Mouse (Mus musculus): Measurements from ENCODE around the gene Gm48552. TPM values are rescaled to one million over a fixed set of nuclear protein-coding genes. Genes with fewer than 3 reads are reported as not detected.

Gm48552 gene
- total and polyA plus RNA-seq, 3 experiments = 0.89 to 1.2 TPM; not detected in 1

Other genes starting within 250 kb of the Gm48552 start
Only the 30 nearest of the 34 such genes appear.
- gene Eef2, start 212.4 kb upstream of the Gm48552 start, total RNA-seq (2012; rRNA removed) = 2,850 and 2,863 TPM in 2 replicates
- gene Eef2, start 212.4 kb upstream of the Gm48552 start, polyA plus RNA-seq (2012; ENCODE audit: insufficient read depth in 1 of 2, insufficient read length in 2 of 2, low read depth in 1 of 2, low replicate concordance in 2 of 2, missing spikeins in 1 of 2) = 1,000 to 10,000 TPM; 3,442 to 4,586 TPM
- 42.3 and 49.2 TPM in 2 replicates for gene Dapk3, start 206.0 kb upstream of the Gm48552 start, total RNA-seq (2012; rRNA removed)
- gene Dapk3, start 206.0 kb upstream of the Gm48552 start, polyA plus RNA-seq (2012; ENCODE audit: insufficient read depth in 1 of 2, insufficient read length in 2 of 2, low read depth in 1 of 2, low replicate concordance in 2 of 2, missing spikeins in 1 of 2) = 10 to 100 TPM in 1 of 2 experiments, not detected in 1; 79.1 TPM
- 0.13 and 0.31 TPM in 2 replicates for gene 4930442H23Rik, start 205.2 kb upstream of the Gm48552 start, total RNA-seq (2012; rRNA removed)
- gene 4930442H23Rik, start 205.2 kb upstream of the Gm48552 start, polyA plus RNA-seq (2012; ENCODE audit: insufficient read depth in 1 of 2, insufficient read length in 2 of 2, low read depth in 1 of 2, low replicate concordance in 2 of 2, missing spikeins in 1 of 2) = under 1 TPM in 1 of 2 experiments, not detected in 1; 0.42 TPM
- gene Nmrk2, start 187.0 kb upstream of the Gm48552 start, total RNA-seq (2012; rRNA removed) = not detected in 2 replicates
- not detected for gene Nmrk2, start 187.0 kb upstream of the Gm48552 start, polyA plus RNA-seq (2012; ENCODE audit: insufficient read depth in 1 of 2, insufficient read length in 2 of 2, low read depth in 1 of 2, low replicate concordance in 2 of 2, missing spikeins in 1 of 2)
- 0.19 and 0.20 TPM in 2 replicates for gene Atcay, start 158.2 kb upstream of the Gm48552 start, total RNA-seq (2012; rRNA removed)
- gene Atcay, start 158.2 kb upstream of the Gm48552 start, polyA plus RNA-seq (2012; ENCODE audit: insufficient read depth in 1 of 2, insufficient read length in 2 of 2, low read depth in 1 of 2, low replicate concordance in 2 of 2, missing spikeins in 1 of 2) = under 1 TPM in 1 of 2 experiments, not detected in 1; 0.33 TPM
- gene Zfr2, start 155.8 kb upstream of the Gm48552 start, total RNA-seq (2012; rRNA removed) = 0.39 and 0.81 TPM in 2 replicates
- 1 to 10 TPM in 1 of 2 experiments, not detected in 1; 1.4 TPM for gene Zfr2, start 155.8 kb upstream of the Gm48552 start, polyA plus RNA-seq (2012; ENCODE audit: insufficient read depth in 1 of 2, insufficient read length in 2 of 2, low read depth in 1 of 2, low replicate concordance in 2 of 2, missing spikeins in 1 of 2)
- 0.10 and 0.23 TPM in 2 replicates for gene Matk, start 136.1 kb upstream of the Gm48552 start, total RNA-seq (2012; rRNA removed)
- gene Matk, start 136.1 kb upstream of the Gm48552 start, polyA plus RNA-seq (2012; ENCODE audit: insufficient read depth in 1 of 2, insufficient read length in 2 of 2, low read depth in 1 of 2, low replicate concordance in 2 of 2, missing spikeins in 1 of 2) = 1 to 10 TPM in 1 of 2 experiments, not detected in 1; 1.0 TPM
- 137 and 150 TPM in 2 replicates for gene Mrpl54, start 122.1 kb upstream of the Gm48552 start, total RNA-seq (2012; rRNA removed)
- gene Mrpl54, start 122.1 kb upstream of the Gm48552 start, polyA plus RNA-seq (2012; ENCODE audit: insufficient read depth in 1 of 2, insufficient read length in 2 of 2, low read depth in 1 of 2, low replicate concordance in 2 of 2, missing spikeins in 1 of 2) = 100 to 1,000 TPM; 157 to 421 TPM
- 68.9 and 81.3 TPM in 2 replicates for gene Apba3, start 122.0 kb upstream of the Gm48552 start, total RNA-seq (2012; rRNA removed)
- 10 to 100 TPM in 1 of 2 experiments, not detected in 1; 73.2 TPM for gene Apba3, start 122.0 kb upstream of the Gm48552 start, polyA plus RNA-seq (2012; ENCODE audit: insufficient read depth in 1 of 2, insufficient read length in 2 of 2, low read depth in 1 of 2, low replicate concordance in 2 of 2, missing spikeins in 1 of 2)
- 2.5 and 2.9 TPM in 2 replicates for gene Tjp3, start 97.4 kb upstream of the Gm48552 start, total RNA-seq (2012; rRNA removed)
- gene Tjp3, start 97.4 kb upstream of the Gm48552 start, polyA plus RNA-seq (2012; ENCODE audit: insufficient read depth in 1 of 2, insufficient read length in 2 of 2, low read depth in 1 of 2, low replicate concordance in 2 of 2, missing spikeins in 1 of 2) = 1 to 10 TPM in 1 of 2 experiments, not detected in 1; 4.9 TPM
- gene Pip5k1c, start 96.0 kb upstream of the Gm48552 start, total RNA-seq (2012; rRNA removed) = 14.1 and 14.4 TPM in 2 replicates
- gene Pip5k1c, start 96.0 kb upstream of the Gm48552 start, polyA plus RNA-seq (2012; ENCODE audit: insufficient read depth in 1 of 2, insufficient read length in 2 of 2, low read depth in 1 of 2, low replicate concordance in 2 of 2, missing spikeins in 1 of 2) = 10 to 100 TPM in 1 of 2 experiments, not detected in 1; 40.5 TPM
- gene Cactin, start 67.9 kb upstream of the Gm48552 start, total RNA-seq (2012; rRNA removed) = 43.5 and 47.6 TPM in 2 replicates
- 10 to 100 TPM in 1 of 2 experiments, not detected in 1; 66.8 TPM for gene Cactin, start 67.9 kb upstream of the Gm48552 start, polyA plus RNA-seq (2012; ENCODE audit: insufficient read depth in 1 of 2, insufficient read length in 2 of 2, low read depth in 1 of 2, low replicate concordance in 2 of 2, missing spikeins in 1 of 2)
- gene Tbxa2r, start 60.3 kb upstream of the Gm48552 start, total RNA-seq (2012; rRNA removed) = 0.13 TPM in 1 of 2 replicates, not detected in the other
- gene Tbxa2r, start 60.3 kb upstream of the Gm48552 start, polyA plus RNA-seq (2012; ENCODE audit: insufficient read depth in 1 of 2, insufficient read length in 2 of 2, low read depth in 1 of 2, low replicate concordance in 2 of 2, missing spikeins in 1 of 2) = under 1 TPM in 1 of 2 experiments, not detected in 1; 0.31 TPM
- gene Gipc3, start 45.7 kb upstream of the Gm48552 start, total RNA-seq (2012; rRNA removed) = not detected in 2 replicates
- not detected for gene Gipc3, start 45.7 kb upstream of the Gm48552 start, polyA plus RNA-seq (2012; ENCODE audit: insufficient read depth in 1 of 2, insufficient read length in 2 of 2, low read depth in 1 of 2, low replicate concordance in 2 of 2, missing spikeins in 1 of 2)
- 22.8 and 27.0 TPM in 2 replicates for gene Hmg20b, start 38.5 kb upstream of the Gm48552 start, total RNA-seq (2012; rRNA removed)
- gene Hmg20b, start 38.5 kb upstream of the Gm48552 start, polyA plus RNA-seq (2012; ENCODE audit: insufficient read depth in 1 of 2, insufficient read length in 2 of 2, low read depth in 1 of 2, low replicate concordance in 2 of 2, missing spikeins in 1 of 2) = 10 to 100 TPM in 1 of 2 experiments, not detected in 1; 92.7 TPM
- gene Mfsd12, start 31.5 kb upstream of the Gm48552 start, total RNA-seq (2012; rRNA removed) = 17.9 and 29.0 TPM in 2 replicates
- 10 to 100 TPM in 1 of 2 experiments, not detected in 1; 22.5 TPM for gene Mfsd12, start 31.5 kb upstream of the Gm48552 start, polyA plus RNA-seq (2012; ENCODE audit: insufficient read depth in 1 of 2, insufficient read length in 2 of 2, low read depth in 1 of 2, low replicate concordance in 2 of 2, missing spikeins in 1 of 2)
- gene 4930404N11Rik, start 23.2 kb upstream of the Gm48552 start, total RNA-seq (2012; rRNA removed) = 6.7 and 12.1 TPM in 2 replicates
- 1 to 10 TPM in 1 of 2 experiments, not detected in 1; 3.1 TPM for gene 4930404N11Rik, start 23.2 kb upstream of the Gm48552 start, polyA plus RNA-seq (2012; ENCODE audit: insufficient read depth in 1 of 2, insufficient read length in 2 of 2, low read depth in 1 of 2, low replicate concordance in 2 of 2, missing spikeins in 1 of 2)
- gene Fzr1, start 10.5 kb upstream of the Gm48552 start, total RNA-seq (2012; rRNA removed) = 20.7 and 24.7 TPM in 2 replicates
- 100 to 1,000 TPM in 1 of 2 experiments, not detected in 1; 115 TPM for gene Fzr1, start 10.5 kb upstream of the Gm48552 start, polyA plus RNA-seq (2012; ENCODE audit: insufficient read depth in 1 of 2, insufficient read length in 2 of 2, low read depth in 1 of 2, low replicate concordance in 2 of 2, missing spikeins in 1 of 2)
- 153 and 157 TPM in 2 replicates for gene Dohh, start 4.6 kb upstream of the Gm48552 start, total RNA-seq (2012; rRNA removed)
- 100 to 1,000 TPM in 1 of 2 experiments, not detected in 1; 145 TPM for gene Dohh, start 4.6 kb upstream of the Gm48552 start, polyA plus RNA-seq (2012; ENCODE audit: insufficient read depth in 1 of 2, insufficient read length in 2 of 2, low read depth in 1 of 2, low replicate concordance in 2 of 2, missing spikeins in 1 of 2)
- 0.46 and 0.62 TPM in 2 replicates for gene Gm48551, start 4.5 kb upstream of the Gm48552 start, total RNA-seq (2012; rRNA removed)
- 1 to 10 TPM in 1 of 2 experiments, not detected in 1; 2.6 TPM for gene Gm48551, start 4.5 kb upstream of the Gm48552 start, polyA plus RNA-seq (2012; ENCODE audit: insufficient read depth in 1 of 2, insufficient read length in 2 of 2, low read depth in 1 of 2, low replicate concordance in 2 of 2, missing spikeins in 1 of 2)
- 6.5 and 6.7 TPM in 2 replicates for gene Smim24, start 4.0 kb downstream of the Gm48552 start, total RNA-seq (2012; rRNA removed)
- gene Smim24, start 4.0 kb downstream of the Gm48552 start, polyA plus RNA-seq (2012; ENCODE audit: insufficient read depth in 1 of 2, insufficient read length in 2 of 2, low read depth in 1 of 2, low replicate concordance in 2 of 2, missing spikeins in 1 of 2) = 10 to 100 TPM in 1 of 2 experiments, not detected in 1; 29.5 TPM
- 2.0 and 3.6 TPM in 2 replicates for gene Nfic, start 66.6 kb downstream of the Gm48552 start, total RNA-seq (2012; rRNA removed)
- 1 to 10 TPM in 1 of 2 experiments, not detected in 1; 9.7 TPM for gene Nfic, start 66.6 kb downstream of the Gm48552 start, polyA plus RNA-seq (2012; ENCODE audit: insufficient read depth in 1 of 2, insufficient read length in 2 of 2, low read depth in 1 of 2, low replicate concordance in 2 of 2, missing spikeins in 1 of 2)
- 0.03 and 0.08 TPM in 2 replicates for gene Celf5, start 93.7 kb downstream of the Gm48552 start, total RNA-seq (2012; rRNA removed)
- under 1 TPM in 1 of 2 experiments, not detected in 1; 0.38 TPM for gene Celf5, start 93.7 kb downstream of the Gm48552 start, polyA plus RNA-seq (2012; ENCODE audit: insufficient read depth in 1 of 2, insufficient read length in 2 of 2, low read depth in 1 of 2, low replicate concordance in 2 of 2, missing spikeins in 1 of 2)
- 120 and 136 TPM in 2 replicates for gene Ncln, start 107.4 kb downstream of the Gm48552 start, total RNA-seq (2012; rRNA removed)
- 100 to 1,000 TPM; 215 to 276 TPM for gene Ncln, start 107.4 kb downstream of the Gm48552 start, polyA plus RNA-seq (2012; ENCODE audit: insufficient read depth in 1 of 2, insufficient read length in 2 of 2, low read depth in 1 of 2, low replicate concordance in 2 of 2, missing spikeins in 1 of 2)
- 1.7 and 2.1 TPM in 2 replicates for gene S1pr4, start 111.1 kb downstream of the Gm48552 start, total RNA-seq (2012; rRNA removed)
- 1 to 10 TPM in 1 of 2 experiments, not detected in 1; 1.6 TPM for gene S1pr4, start 111.1 kb downstream of the Gm48552 start, polyA plus RNA-seq (2012; ENCODE audit: insufficient read depth in 1 of 2, insufficient read length in 2 of 2, low read depth in 1 of 2, low replicate concordance in 2 of 2, missing spikeins in 1 of 2)
- 28.2 and 33.0 TPM in 2 replicates for gene Gna15, start 135.2 kb downstream of the Gm48552 start, total RNA-seq (2012; rRNA removed)
- gene Gna15, start 135.2 kb downstream of the Gm48552 start, polyA plus RNA-seq (2012; ENCODE audit: insufficient read depth in 1 of 2, insufficient read length in 2 of 2, low read depth in 1 of 2, low replicate concordance in 2 of 2, missing spikeins in 1 of 2) = 100 to 1,000 TPM in 1 of 2 experiments, 10 to 100 TPM in 1; 23.0 to 142 TPM
- 12.2 and 14.1 TPM in 2 replicates for gene Gna11, start 156.2 kb downstream of the Gm48552 start, total RNA-seq (2012; rRNA removed)
- gene Gna11, start 156.2 kb downstream of the Gm48552 start, polyA plus RNA-seq (2012; ENCODE audit: insufficient read depth in 1 of 2, insufficient read length in 2 of 2, low read depth in 1 of 2, low replicate concordance in 2 of 2, missing spikeins in 1 of 2) = 10 to 100 TPM in 1 of 2 experiments, not detected in 1; 18.4 TPM
- 170 and 197 TPM in 2 replicates for gene Aes, start 170.5 kb downstream of the Gm48552 start, total RNA-seq (2012; rRNA removed)
- gene Aes, start 170.5 kb downstream of the Gm48552 start, polyA plus RNA-seq (2012; ENCODE audit: insufficient read depth in 1 of 2, insufficient read length in 2 of 2, low read depth in 1 of 2, low replicate concordance in 2 of 2, missing spikeins in 1 of 2) = 100 to 1,000 TPM in 1 of 2 experiments, not detected in 1; 355 TPM
- 0.19 and 0.75 TPM in 2 replicates for gene Tle2, start 185.6 kb downstream of the Gm48552 start, total RNA-seq (2012; rRNA removed)
- 1 to 10 TPM in 1 of 2 experiments, not detected in 1; 2.4 TPM for gene Tle2, start 185.6 kb downstream of the Gm48552 start, polyA plus RNA-seq (2012; ENCODE audit: insufficient read depth in 1 of 2, insufficient read length in 2 of 2, low read depth in 1 of 2, low replicate concordance in 2 of 2, missing spikeins in 1 of 2)
- 16.9 and 17.3 TPM in 2 replicates for gene Tle6, start 212.1 kb downstream of the Gm48552 start, total RNA-seq (2012; rRNA removed)
- gene Tle6, start 212.1 kb downstream of the Gm48552 start, polyA plus RNA-seq (2012; ENCODE audit: insufficient read depth in 1 of 2, insufficient read length in 2 of 2, low read depth in 1 of 2, low replicate concordance in 2 of 2, missing spikeins in 1 of 2) = 10 to 100 TPM in 1 of 2 experiments, not detected in 1; 31.9 TPM